Mouse (Mus musculus) midbrain, postnatal 0 days (tissue): ENCODE results near the gene Wdr5b. TPM values are rescaled to one million over a fixed set of nuclear protein-coding genes. Genes with fewer than 3 reads are reported as not detected.

ENCODE experiments used
- ATAC-seq: fragments of 200-750 bp; cut with Nextera tagmentation; 2 replicates; pipeline ENCODE4 v1.8.0; 2017; ENCODE audit warnings: moderate number of reproducible peaks, mild to moderate bottlenecking, moderate TSS enrichment, moderate library complexity; ENCODE audit not compliant: low FRiP score
- DNase-seq: peaks from one replicate; pipeline ENCODE4 v3.0.0-alpha.2; 2015; ENCODE audit warnings: low spot score
- H3K27ac ChIP-seq: fragments of 300-500 bp; sonication (generic); 2 replicates; pipeline ENCODE4 v1.5.1; 2014; ENCODE audit warnings: low read depth, mild to moderate bottlenecking, low read length, mixed read lengths
- H3K27me3 ChIP-seq: fragments of 300-500 bp; sonication (generic); 2 replicates; pipeline ENCODE4 v1.6.1; 2014; ENCODE audit warnings: low read length, control low read depth, mixed read lengths; ENCODE audit not compliant: insufficient read depth
- H3K36me3 ChIP-seq: fragments of 300-500 bp; sonication (generic); 2 replicates; pipeline ENCODE4 v1.6.1; 2014; ENCODE audit warnings: low read length, control low read depth, mixed read lengths; ENCODE audit not compliant: insufficient read depth
- H3K4me1 ChIP-seq: fragments of 300-500 bp; sonication (generic); 2 replicates; pipeline ENCODE4 v1.6.1; 2014; ENCODE audit warnings: mild to moderate bottlenecking, control low read depth, antibody characterized with exemption, low read length, mixed read lengths; ENCODE audit not compliant: insufficient read depth
- H3K4me2 ChIP-seq: fragments of 300-500 bp; sonication (generic); 2 replicates; pipeline ENCODE4 v1.6.1; 2014; ENCODE audit warnings: low read depth, mild to moderate bottlenecking, low read length, mixed read lengths; ENCODE audit not compliant: poor library complexity, severe bottlenecking
- H3K4me3 ChIP-seq: fragments of 300-500 bp; sonication (generic); 2 replicates; pipeline ENCODE4 v1.5.1; 2014; ENCODE audit warnings: low read depth, mild to moderate bottlenecking, low read length, moderate library complexity
- H3K9ac ChIP-seq: fragments of 300-500 bp; sonication (generic); replicated peaks from 2 replicates; pipeline ENCODE4 v1.6.1; 2014; ENCODE audit warnings: mild to moderate bottlenecking, low read length, moderate library complexity, mixed read lengths; ENCODE audit not compliant: poor library complexity, severe bottlenecking
- H3K9me3 ChIP-seq: fragments of 300-500 bp; sonication (generic); 2 replicates; pipeline ENCODE4 v1.6.1; 2016; ENCODE audit warnings: low read length, control low read depth
- CTCF ChIP-seq: IDR thresholded peaks from 2 replicates; pipeline ENCODE4 v1.5.1; 2016; ENCODE audit warnings: antibody characterized with exemption, mild to moderate bottlenecking
- WGBS: fragments of 180-500 bp; shearing (Covaris S2); extraction: QIAGEN DNeasy Blood & Tissue Kit; methylation state at CpG from one replicate; pipeline ENCODE4 v1.1.7; 2014; 5-methylcytosine and 5-hydroxymethylcytosine counted together
- polyA plus RNA-seq: library from polyadenylated mRNA; unstranded; fragments of >200 nt; fragmentation: Nextera tagmentation; extraction: Ambion mirVana; gene quantifications from 2 replicates; pipeline ENCODE4 v1.2.1, GENCODE M21; 2015
- total RNA-seq: library from RNA; depleted of rRNA; stranded (reverse); fragments of >200 nt; gene quantifications from 2 replicates; pipeline ENCODE4 v1.2.3, GENCODE M21; 2014; rRNA removed

The Wdr5b gene
- total and polyA plus RNA-seq, 2 experiments from 2014 or later = 5.8 to 6.1 TPM

DNA sequence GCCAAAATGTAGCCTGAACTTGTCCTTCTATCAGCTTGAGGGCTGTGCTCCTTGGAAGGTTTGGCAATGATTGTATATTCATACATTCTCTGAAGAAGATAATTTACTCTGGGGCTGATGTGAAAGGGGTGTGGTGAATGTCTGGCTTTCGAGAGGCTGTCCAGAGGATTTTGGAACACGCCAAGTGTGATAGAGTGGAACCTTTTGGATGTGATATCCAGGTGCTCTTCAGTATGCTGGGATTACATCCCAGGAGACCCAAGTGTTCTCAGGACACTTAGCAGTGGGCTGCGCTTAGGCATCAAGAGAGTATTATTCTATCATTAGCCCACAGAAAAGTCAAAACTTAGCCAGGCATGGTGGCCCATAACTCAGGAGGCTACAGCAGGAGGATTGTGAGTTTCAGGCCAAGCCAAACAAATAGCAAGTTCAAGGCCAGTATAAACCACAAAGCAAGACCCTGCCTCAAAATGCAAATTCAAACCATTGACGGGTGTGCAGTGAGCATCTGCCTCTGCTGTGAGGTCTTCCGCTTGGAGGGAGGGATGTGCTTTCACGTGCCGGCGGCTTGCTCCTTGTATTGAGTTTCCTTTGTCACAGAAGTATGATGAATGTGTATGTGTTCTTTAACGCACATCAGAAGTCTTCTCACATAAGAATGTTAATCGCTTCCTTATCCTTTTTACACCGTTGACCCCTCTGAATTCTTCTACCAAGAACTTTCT is 50.0 kb downstream of the Wdr5b start:
- ATAC-seq (no peak), DNase-seq (no peak)
- TF ChIP-seq CTCF = no peak
- no peaks in the 10 kb centered on the region for H3K4me1 ChIP-seq
- H3K27ac ChIP-seq = no peak overlapping the region
- H3K4me3 ChIP-seq = no peak overlapping the region
- no peak overlapping the region for H3K9ac ChIP-seq
- peaks cover 14% of the 10 kb centered on the region for H3K36me3 ChIP-seq
- H3K9me3 ChIP-seq = no peaks in the 10 kb centered on the region
- WGBS = 89% methylated on average over 11 of the region's 11 CpGs
- no peaks in the 10 kb centered on the region for H3K27me3 ChIP-seq
- no peak overlapping the region for H3K4me2 ChIP-seq

Other genes starting within 250 kb of the Wdr5b start
- 0.85 and 1.2 TPM in 2 replicates for gene Parp14, start 169.6 kb upstream of the Wdr5b start, total RNA-seq
- 0.22 and 0.27 TPM in 2 replicates for gene Parp14, start 169.6 kb upstream of the Wdr5b start, polyA plus RNA-seq
- gene Parp9, start 102.7 kb upstream of the Wdr5b start, total RNA-seq = 3.0 and 4.3 TPM in 2 replicates
- 1.9 and 3.3 TPM in 2 replicates for gene Parp9, start 102.7 kb upstream of the Wdr5b start, polyA plus RNA-seq
- gene Dtx3l, start 102.0 kb upstream of the Wdr5b start, total RNA-seq = 1.9 and 2.3 TPM in 2 replicates
- 0.93 and 1.2 TPM in 2 replicates for gene Dtx3l, start 102.0 kb upstream of the Wdr5b start, polyA plus RNA-seq
- 68.5 and 84.4 TPM in 2 replicates for gene Kpna1, start 62.4 kb upstream of the Wdr5b start, total RNA-seq
- 56.0 and 61.6 TPM in 2 replicates for gene Kpna1, start 62.4 kb upstream of the Wdr5b start, polyA plus RNA-seq
- gene Fam162a, start 30.4 kb downstream of the Wdr5b start, total RNA-seq = 9.2 and 25.0 TPM in 2 replicates
- gene Fam162a, start 30.4 kb downstream of the Wdr5b start, polyA plus RNA-seq = 117 and 123 TPM in 2 replicates
- 8.2 and 14.3 TPM in 2 replicates for gene Ccdc58, start 30.5 kb downstream of the Wdr5b start, total RNA-seq
- 22.9 and 26.6 TPM in 2 replicates for gene Ccdc58, start 30.5 kb downstream of the Wdr5b start, polyA plus RNA-seq
- gene Csta1, start 90.1 kb downstream of the Wdr5b start, total RNA-seq = 0.22 TPM in 1 of 2 replicates, not detected in the other
- gene Csta1, start 90.1 kb downstream of the Wdr5b start, polyA plus RNA-seq = not detected in 2 replicates
- gene Stfa2l1, start 115.6 kb downstream of the Wdr5b start, total RNA-seq = not detected in 2 replicates
- 0.58 TPM in 1 of 2 replicates, not detected in the other for gene Stfa2l1, start 115.6 kb downstream of the Wdr5b start, polyA plus RNA-seq
- gene Gm5483, start 143.0 kb downstream of the Wdr5b start, total RNA-seq = not detected in 2 replicates
- 0.48 and 1.0 TPM in 2 replicates for gene Gm5483, start 143.0 kb downstream of the Wdr5b start, polyA plus RNA-seq
- gene Gm5416, start 169.2 kb downstream of the Wdr5b start, total RNA-seq = not detected in 2 replicates
- gene Gm5416, start 169.2 kb downstream of the Wdr5b start, polyA plus RNA-seq = not detected in 2 replicates
- not detected in 2 replicates for gene 2010005H15Rik, start 180.3 kb downstream of the Wdr5b start, total RNA-seq
- gene 2010005H15Rik, start 180.3 kb downstream of the Wdr5b start, polyA plus RNA-seq = not detected in 2 replicates
- gene Stfa1, start 235.8 kb downstream of the Wdr5b start, total RNA-seq = 0.55 TPM in 1 of 2 replicates, not detected in the other
- 0.49 and 1.1 TPM in 2 replicates for gene Stfa1, start 235.8 kb downstream of the Wdr5b start, polyA plus RNA-seq